Mouse (Mus musculus) G1E (cell line): ENCODE data around the gene Zbtb49. TPM values are rescaled to one million over a fixed set of nuclear protein-coding genes. Genes with fewer than 3 reads are reported as not detected.
A peak's percentile ranks its signal among the peaks of the same experiment; 100 is the strongest.

Experiments used
- ATAC-seq: 2 replicates; pipeline ENCODE4 v1.8.0; 2016; ENCODE audit warnings: mild to moderate bottlenecking; ENCODE audit not compliant: insufficient number of reproducible peaks, poor library complexity, low FRiP score, severe bottlenecking; ENCODE audit errors: extremely low read depth
- DNase-seq: peaks from one replicate; pipeline ENCODE4 v3.0.0; 2012; ENCODE audit warnings: low spot score
- H3K27me3 ChIP-seq: 2 replicates; pipeline ENCODE4 v1.6.1; 2012; ENCODE audit warnings: mild to moderate bottlenecking, low read length, inconsistent platforms; ENCODE audit not compliant: insufficient read depth
- H3K36me3 ChIP-seq: replicated peaks from 2 replicates; pipeline ENCODE3; 2012; ENCODE audit warnings: mild to moderate bottlenecking, inconsistent platforms
- H3K4me1 ChIP-seq: 2 replicates; pipeline ENCODE4 v1.6.1; 2012; ENCODE audit warnings: low read depth, low read length, inconsistent platforms, mixed read lengths; ENCODE audit not compliant: insufficient read depth
- H3K4me3 ChIP-seq: 2 replicates; pipeline ENCODE4 v1.5.1; 2012; ENCODE audit warnings: low read depth, mild to moderate bottlenecking, inconsistent platforms, low read length, moderate library complexity, mixed read lengths
- H3K9me3 ChIP-seq: replicated peaks from 2 replicates; pipeline ENCODE4 v1.6.1; 2012; ENCODE audit warnings: inconsistent platforms
- CTCF ChIP-seq: IDR thresholded peaks from 2 replicates; pipeline ENCODE4 v1.5.1; 2012; ENCODE audit warnings: low read depth, low read length, inconsistent platforms, mixed read lengths
- GATA1 ChIP-seq: IDR thresholded peaks from 2 replicates; pipeline ENCODE4 v1.6.1; 2012; ENCODE audit warnings: borderline replicate concordance, low read length, inconsistent platforms, mixed read lengths
- GATA2 ChIP-seq: IDR thresholded peaks from 2 replicates; pipeline ENCODE4 v1.6.1; 2012; ENCODE audit warnings: low read depth, low read length, inconsistent platforms, borderline replicate concordance
- POLR2AphosphoS5 ChIP-seq: IDR thresholded peaks from 2 replicates; pipeline ENCODE4 v1.6.1; 2012; ENCODE audit warnings: low read depth, low read length, inconsistent platforms; ENCODE audit not compliant: insufficient replicate concordance
- TAL1 ChIP-seq: conservative IDR thresholded peaks from 2 replicates; pipeline ENCODE4 v1.6.1; 2012; ENCODE audit warnings: low read depth, low read length, inconsistent platforms, mixed read lengths
- polyA plus RNA-seq: library from polyadenylated mRNA; stranded (reverse); fragments of >175 nt; gene quantifications from 2 replicates; pipeline ENCODE4 v1.2.3, GENCODE M21; 2012
- total RNA-seq, 2 experiments: library from RNA; stranded (forward) in 1 of 2; stranded (reverse) in 1 of 2; fragments of 200-1000 nt in 1 of 2; fragments of >200 nt in 1 of 2; fragmentation: Nextera tagmentation in 1 of 2; gene quantifications; 2 replicates each; pipeline ENCODE4 v1.2.3; 2014 to 2017

The Zbtb49 gene
- 17.9 and 18.7 TPM in 2 replicates for total RNA-seq (2014; fragmentation: Nextera tagmentation)
- total RNA-seq (2017): 11.8 and 12.0 TPM in 2 replicates
- polyA plus RNA-seq: 4.8 and 4.9 TPM in 2 replicates

- H3K27me3 ChIP-seq: no peaks in the 10 kb centered on the region
- no peaks in the 10 kb centered on the region for H3K9me3 ChIP-seq
- peaks cover 50% of the 10 kb centered on the region for H3K4me1 ChIP-seq
- peak within 1 kb of the TSS; percentile 96 for H3K4me3 ChIP-seq
- TF ChIP-seq TAL1 (no peak), GATA1 (no peak), GATA2 (no peak), POLR2AphosphoS5 (no peak), CTCF (no peak)
- DNase-seq: peak; percentile 87
- H3K36me3 ChIP-seq: peaks cover 61% of the 10 kb centered on the region
- ATAC-seq: peak; percentile 59
Observed at GRCm38 (mm10) chr5:38220328-38220912, at the start of gene Zbtb49, which contains the start of gene Lyar. Gene Zbtb49 (minus strand): TSS chr5:38220457. Gene Lyar (plus strand): TSS chr5:38220470.

- ATAC-seq (peak; percentile 65; the same call in 1 of the 2 replicates), DNase-seq (peak; percentile 62)
- peaks cover 5% of the 10 kb centered on the region; the same call in 1 of the 2 replicates for H3K27me3 ChIP-seq
- no peak for TF ChIP-seq CTCF
- TF ChIP-seq POLR2AphosphoS5: no peak
- TF ChIP-seq GATA1: no peak
- TF ChIP-seq TAL1: no peak
- no peak for TF ChIP-seq GATA2
- H3K9me3 ChIP-seq: no peaks in the 10 kb centered on the region
- H3K36me3 ChIP-seq: peaks cover 36% of the 10 kb centered on the region
- H3K4me1 ChIP-seq: peaks cover 18% of the 10 kb centered on the region; the same call in 1 of the 2 replicates
- H3K4me3 ChIP-seq: peak within 1 kb of the TSS; percentile 85
Observed at GRCm38 (mm10) chr5:38260107-38260682, 39.9 kb upstream of the Zbtb49 start, which contains the start of gene Tmem128. Gene Tmem128 (plus strand): TSS chr5:38260185.

- Histone ChIP-seq H3K4me1 (peaks cover 13% of the 10 kb centered on the region; the same call in 1 of the 2 replicates), H3K9me3 (no peaks in the 10 kb centered on the region), H3K36me3 (peaks cover 29% of the 10 kb centered on the region), H3K4me3 (peak overlapping the region; percentile 85), H3K27me3 (peaks cover 5% of the 10 kb centered on the region; the same call in 1 of the 2 replicates)
- no peak for ATAC-seq
- no peak for DNase-seq
- no peak for TF ChIP-seq POLR2AphosphoS5
- no peak for TF ChIP-seq CTCF
- no peak for TF ChIP-seq TAL1
- TF ChIP-seq GATA2: no peak
- TF ChIP-seq GATA1: no peak
Observed at GRCm38 (mm10) chr5:38259455-38260106, 39.3 kb upstream of the Zbtb49 start.

DNA sequence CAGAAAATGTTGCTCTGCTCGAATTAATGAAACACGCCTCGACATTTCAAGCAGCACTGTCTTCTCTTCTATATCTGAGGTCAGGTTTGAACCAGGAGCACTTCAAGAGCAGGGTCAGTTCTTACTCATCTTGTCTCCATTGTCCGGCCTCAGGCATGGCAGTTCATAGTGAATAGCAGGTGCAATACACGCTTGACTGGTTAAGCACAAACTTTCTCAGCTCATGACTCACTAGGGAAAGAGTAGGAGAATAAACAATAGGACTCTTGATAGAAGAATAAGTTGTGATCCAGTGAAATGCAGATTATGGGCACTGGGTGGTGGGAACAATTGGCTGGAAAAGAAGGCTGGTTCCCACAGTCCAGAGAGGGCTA is 38.5 kb upstream of the Zbtb49 start:
- ATAC-seq: no peak

DNA sequence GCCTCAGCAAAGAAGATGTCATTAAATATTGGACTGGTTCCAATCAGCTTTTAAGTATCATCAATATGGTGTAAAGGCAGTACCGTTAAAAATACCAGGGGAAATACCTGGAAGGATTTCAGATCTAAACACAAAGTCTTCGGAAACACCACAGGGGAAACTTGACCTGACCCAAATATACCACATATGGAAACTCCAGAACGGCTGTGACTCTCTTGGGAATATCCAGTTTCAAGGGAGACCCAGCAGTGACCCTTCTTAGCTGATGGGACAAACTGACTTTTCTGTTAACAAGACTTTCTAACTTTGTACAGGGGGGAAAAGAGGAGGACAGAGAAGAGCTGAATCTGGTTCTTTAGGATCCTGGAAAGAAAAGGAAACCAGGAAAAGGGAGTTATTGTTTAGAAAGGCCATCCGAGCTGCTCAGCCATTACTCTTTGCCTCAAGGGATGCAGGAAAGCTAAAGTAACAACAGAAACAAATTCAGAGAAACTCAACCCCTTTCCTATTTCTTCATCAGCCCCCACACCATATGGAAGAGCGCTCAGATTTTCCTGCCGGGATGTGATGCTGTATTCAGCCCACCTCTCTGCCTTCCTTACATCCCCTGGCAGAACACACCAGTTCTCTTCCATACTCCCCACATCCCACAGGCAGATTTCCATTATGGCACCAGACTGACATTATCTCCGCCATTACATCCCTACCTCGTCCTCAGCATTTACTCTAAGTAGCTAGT is 37.9 kb upstream of the Zbtb49 start:
- ATAC-seq (no peak), DNase-seq (no peak)
- Histone ChIP-seq H3K9me3 (no peaks in the 10 kb centered on the region), H3K36me3 (peaks cover 16% of the 10 kb centered on the region), H3K27me3 (peaks cover 5% of the 10 kb centered on the region; the same call in 1 of the 2 replicates), H3K4me1 (peaks cover 13% of the 10 kb centered on the region; the same call in 1 of the 2 replicates), H3K4me3 (no peak overlapping the region)
- TF ChIP-seq TAL1 (no peak), GATA2 (no peak), GATA1 (no peak), CTCF (no peak), POLR2AphosphoS5 (no peak)

More for the DNA sequence above, 38.5 kb upstream of the Zbtb49 start:
- no peak for DNase-seq
- no peak for TF ChIP-seq TAL1
- no peak for TF ChIP-seq POLR2AphosphoS5
- no peak for TF ChIP-seq CTCF
- TF ChIP-seq GATA2: no peak
- TF ChIP-seq GATA1: no peak
- Histone ChIP-seq H3K4me3 (no peak overlapping the region), H3K36me3 (peaks cover 21% of the 10 kb centered on the region), H3K27me3 (peaks cover 5% of the 10 kb centered on the region; the same call in 1 of the 2 replicates), H3K9me3 (no peaks in the 10 kb centered on the region), H3K4me1 (peaks cover 13% of the 10 kb centered on the region; the same call in 1 of the 2 replicates)

DNA sequence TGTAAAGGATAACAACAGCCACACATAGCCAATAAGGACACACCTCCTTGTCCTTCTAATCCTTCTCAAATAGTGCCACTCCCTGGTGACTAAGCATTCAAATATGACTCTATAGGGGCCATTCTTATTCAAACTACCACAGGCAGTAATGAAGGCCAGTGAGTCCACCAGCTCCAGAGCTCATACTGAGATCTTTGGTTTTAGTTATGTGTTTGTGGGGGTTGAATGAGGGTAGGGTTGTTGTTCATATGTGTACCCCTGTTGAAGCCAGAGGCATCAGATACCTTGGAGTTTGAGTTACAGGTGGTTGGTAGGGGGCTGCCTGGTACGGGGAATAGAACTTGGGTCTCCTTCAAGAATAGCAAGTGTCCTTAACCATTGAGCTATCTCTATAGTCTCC is 36.3 kb upstream of the Zbtb49 start:
- ATAC-seq (no peak), DNase-seq (no peak)
- TF ChIP-seq POLR2AphosphoS5 (no peak), GATA1 (no peak), CTCF (no peak)
- Histone ChIP-seq H3K4me3 (no peak overlapping the region), H3K9me3 (no peaks in the 10 kb centered on the region), H3K36me3 (peaks cover 3% of the 10 kb centered on the region), H3K27me3 (peaks cover 5% of the 10 kb centered on the region; the same call in 1 of the 2 replicates), H3K4me1 (peaks cover 12% of the 10 kb centered on the region; the same call in 1 of the 2 replicates)
